Mouse (Mus musculus) cerebellum, adult 18-20 months (tissue): Measurements from ENCODE around the gene Pth2.
"Not testable (repeated sequence)": the region's sequence is repeated elsewhere in the genome, so short reads cannot be mapped to it uniquely, and the experiment has no call there.

Experiments
- DNase-seq, 2 experiments: peaks; one replicate each; pipeline ENCODE4 v3.0.0; 2021

Gene Pth2

GRCm38 (mm10) chr7:45180896-45181477 is at the start of gene Pth2:
Gene Pth2, plus strand, starts transcription at chr7:45180995.
- no peak for DNase-seq

- DNase-seq: no peak
Measured at GRCm38 (mm10) chr7:45131850-45132249, 48.9 kb upstream of the Pth2 start.

- DNase-seq: no peak
Measured at GRCm38 (mm10) chr7:45133446-45134159, 47.2 kb upstream of the Pth2 start.

- no peak for DNase-seq
Measured at GRCm38 (mm10) chr7:45134544-45135026, 46.2 kb upstream of the Pth2 start.

- DNase-seq: no peak
Measured at GRCm38 (mm10) chr7:45135370-45135769, 45.4 kb upstream of the Pth2 start.

- peak; percentile 91 to 94 for DNase-seq
Measured at GRCm38 (mm10) chr7:45135993-45136567, 44.7 kb upstream of the Pth2 start, which contains the start of the genes Gm45713 and Flt3l. Gene Gm45713, minus strand, starts transcription at chr7:45136231. Gene Flt3l, minus strand, starts transcription at chr7:45136432.

- DNase-seq: no peak
Measured at GRCm38 (mm10) chr7:45137171-45138006, 43.4 kb upstream of the Pth2 start.

- DNase-seq: no peak
Measured at GRCm38 (mm10) chr7:45138403-45138802, 42.4 kb upstream of the Pth2 start.

GRCm38 (mm10) chr7:45139904-45140723 is 40.7 kb upstream of the Pth2 start:
- DNase-seq: no peak

- DNase-seq: no peak
Measured at GRCm38 (mm10) chr7:45141319-45141718, 39.5 kb upstream of the Pth2 start.

- DNase-seq: no peak
Measured at GRCm38 (mm10) chr7:45141914-45142313, 38.9 kb upstream of the Pth2 start.

- DNase-seq: no peak
Measured at GRCm38 (mm10) chr7:45144368-45145174, 36.2 kb upstream of the Pth2 start.

GRCm38 (mm10) chr7:45145460-45145859 is 35.3 kb upstream of the Pth2 start:
- DNase-seq: no peak

- no peak for DNase-seq
Measured at GRCm38 (mm10) chr7:45147267-45147666, 33.5 kb upstream of the Pth2 start.

- no peak for DNase-seq
Measured at GRCm38 (mm10) chr7:45147899-45148298, 32.9 kb upstream of the Pth2 start.

- DNase-seq: no peak
Measured at GRCm38 (mm10) chr7:45148534-45149098, 32.2 kb upstream of the Pth2 start.

GRCm38 (mm10) chr7:45149545-45149944 is 31.2 kb upstream of the Pth2 start:
- no peak for DNase-seq

- DNase-seq: no peak
Measured at GRCm38 (mm10) chr7:45150321-45150720, 30.5 kb upstream of the Pth2 start.

GRCm38 (mm10) chr7:45151303-45151702 is 29.5 kb upstream of the Pth2 start:
- DNase-seq: no peak

GRCm38 (mm10) chr7:45153052-45153451 is 27.7 kb upstream of the Pth2 start:
- DNase-seq: not testable (repeated sequence)

GRCm38 (mm10) chr7:45153586-45153985 is 27.2 kb upstream of the Pth2 start:
- no peak for DNase-seq
